Mouse (Mus musculus): ENCODE results near the gene Olfr828.

The Olfr828 gene

GRCm38 (mm10) chr9:18819426-18819825 lies at the start of gene Olfr828:
TSS of gene Olfr828 (minus strand) at chr9:18819526.
- no peak for DNase-seq (ENCODE audit: inconsistent ontology term)

- DNase-seq (ENCODE audit: inconsistent ontology term), result no peak
These were observed 35.3 kb upstream of the Olfr828 start, which contains the start of gene Olfr829 for GRCm38 (mm10) chr9:18854633-18855032. TSS of gene Olfr829 (plus strand) at chr9:18854933.

DNA sequence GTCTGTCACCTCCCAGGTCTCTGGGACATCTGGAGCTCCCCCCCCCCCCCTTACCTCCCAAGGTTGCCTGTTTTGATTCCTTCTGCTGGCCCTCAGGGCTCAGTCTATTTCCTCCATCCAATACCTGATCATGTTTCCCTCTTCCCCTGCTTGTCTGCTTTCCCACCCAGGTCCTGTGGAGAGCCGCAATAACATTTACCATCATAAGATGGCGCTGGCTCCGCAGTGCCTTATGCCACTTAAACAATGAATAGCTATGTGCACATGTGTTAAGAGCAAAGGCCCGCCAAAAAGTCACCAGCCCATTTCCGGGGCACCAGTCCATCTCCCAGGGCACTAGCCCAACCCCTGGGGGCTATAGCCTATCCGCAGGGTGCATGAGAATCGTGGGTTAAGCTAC lies 34.0 kb downstream of the Olfr828 start:
- no peak for DNase-seq (ENCODE audit: inconsistent ontology term)

- DNase-seq (ENCODE audit: inconsistent ontology term), result no peak
These were observed 39.9 kb downstream of the Olfr828 start for GRCm38 (mm10) chr9:18779476-18779875.

- DNase-seq (ENCODE audit: inconsistent ontology term), result no peak
These were observed 40.3 kb downstream of the Olfr828 start for GRCm38 (mm10) chr9:18778981-18779380.

Data from Muller cell, postnatal 12 days (primary cell).